Mouse (Mus musculus) erythroblast, embryonic 14.5 days (primary cell): Measurements from ENCODE around the gene Rundc3a.

Experiments used
- GATA1 ChIP-seq: IDR thresholded peaks from 2 replicates; pipeline ENCODE4 v1.6.1; 2012; ENCODE audit warnings: low read length, inconsistent platforms, mixed read lengths
- TAL1 ChIP-seq: IDR thresholded peaks from 3 replicates; pipeline ENCODE4 v1.6.1; 2012; ENCODE audit warnings: low read length, inconsistent platforms, mixed read lengths

DNA sequence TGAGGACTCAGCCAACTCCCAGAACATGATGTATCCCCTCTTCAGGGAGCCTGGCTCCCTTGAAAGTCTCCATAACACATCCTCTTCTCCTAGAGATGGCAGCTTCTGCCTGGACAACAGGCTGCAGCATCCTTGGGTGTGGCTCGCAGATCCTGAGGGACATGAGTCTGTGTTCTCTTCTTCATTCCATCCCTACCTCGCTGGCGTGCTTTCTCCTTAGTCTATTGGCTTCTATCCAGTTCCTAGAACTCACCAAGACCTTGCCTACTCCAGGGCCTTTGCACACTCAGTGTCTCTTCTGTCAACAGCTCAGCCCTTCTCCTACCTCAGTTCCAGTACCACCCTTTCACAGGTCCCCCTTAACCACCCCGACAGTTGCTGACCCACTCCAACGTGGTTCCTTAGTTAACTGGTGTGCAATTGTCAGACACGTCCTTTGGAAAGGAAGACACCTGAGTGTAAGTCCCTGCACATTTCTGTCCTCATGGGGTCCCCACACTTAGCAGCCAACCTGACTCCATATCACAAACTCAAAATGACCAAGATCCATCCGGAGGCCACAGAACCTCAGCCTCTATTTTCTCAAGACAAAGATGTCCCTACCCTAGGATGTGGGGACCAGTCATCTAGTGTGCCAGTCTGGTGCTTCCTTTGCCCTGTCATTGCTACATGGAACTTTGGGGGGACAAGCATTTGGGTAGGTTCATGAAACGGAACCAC lies 31.3 kb upstream of the Rundc3a start:
- TF ChIP-seq GATA1 (no peak), TAL1 (no peak)
